In the genomic region with DNA sequence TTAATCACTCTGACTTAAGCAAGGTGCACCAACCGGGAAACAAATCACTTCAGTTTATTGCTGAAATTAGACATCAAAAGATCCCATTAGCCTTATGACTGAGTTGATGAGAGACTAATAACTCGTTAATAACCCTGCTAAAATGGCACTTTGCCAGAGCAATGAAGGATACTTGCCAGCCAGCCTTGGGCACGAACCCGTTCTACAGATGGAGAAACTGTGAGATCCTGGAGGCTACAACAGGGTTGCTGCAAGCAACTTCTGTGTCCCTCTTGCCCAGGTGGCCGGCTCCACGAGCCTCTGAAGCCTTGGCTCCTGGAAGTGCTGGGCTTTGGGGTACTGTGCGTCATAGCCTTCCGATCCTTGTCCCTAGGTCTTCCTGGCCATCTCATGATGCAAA, we compare ENCODE assay signal across 24 mouse cellular contexts. TPM values are rescaled to one million over a fixed set of nuclear protein-coding genes. Genes with fewer than 3 reads are reported as not detected.
DNase-seq lines count a peak whose midpoint lies in the region; TF ChIP-seq lines count a peak whose summit lies in the region.
"Had no signal": no experiment of that assay in that cellular context is flagged by ENCODE, and none has a peak within 500 bp of the region (broad histone marks: within the 10 kb centered on the region; RNA-seq: fewer than 3 reads in every experiment).

No protein-coding gene starts in this region.

- WGBS in cerebellum, adult 2 months = 16% methylated on average over 8 of the region's 8 CpGs

- no peaks in the 10 kb centered on the region for H3K27me3 ChIP-seq in cerebellum, adult 2 months (ENCODE audit: control insufficient read depth, insufficient read depth, low read length)
- H3K27me3 ChIP-seq: embryonic facial prominence, embryonic 15.5 days; hindbrain, embryonic 12.5 days had no signal

- no peaks in the 10 kb centered on the region; the same call in none of the 2 replicates for H3K4me1 ChIP-seq in cerebellum, adult 2 months (ENCODE audit: control insufficient read depth, insufficient read depth, low read length)
- H3K4me1 ChIP-seq: forebrain, embryonic 10.5 days; heart, embryonic 10.5 days; hindbrain, embryonic 12.5 days had no signal

- H3K4me3 ChIP-seq in cerebellum, adult 2 months (replicated peaks; ENCODE audit: insufficient read depth, low read depth, low read length) = no peak overlapping the region
- H3K4me3 ChIP-seq: embryonic facial prominence, embryonic 15.5 days; erythroblast, embryonic 14.5 days; forebrain, embryonic 10.5 days; heart, embryonic 10.5 days; hindbrain, embryonic 12.5 days had no signal

- TF ChIP-seq CTCF in cerebellum, adult 2 months (IDR thresholded peaks at IDR 0.05; ENCODE audit: borderline replicate concordance, insufficient read depth, low read depth, low read length) = no peak

- DNase-seq in cerebellum, adult 11 months = peak; percentile 26
- DNase-seq in cerebellum, adult 2 months = peak; percentile 62 to 73
- DNase-seq in cerebellum, postnatal 10 days = peak; percentile 50 to 55
- DNase-seq in adrenal gland, adult 18-20 months (ENCODE audit: low spot score in 2 of 2) = no peak
- no peak for DNase-seq in heart, adult 11 months
- DNase-seq in urinary bladder, adult 18-20 months (ENCODE audit: low spot score in 2 of 2) = no peak
- DNase-seq in embryo, embryonic 11 days = no peak
- DNase-seq: adrenal gland, postnatal 10 days; gastrocnemius, postnatal 36 days; heart, adult 18-20 months; heart, postnatal 10 days; heart, postnatal 4 days; kidney, adult 11 months; kidney, adult 9 months had no signal

- H3K27ac ChIP-seq in cerebellum, adult 2 months (ENCODE audit: insufficient read depth, low read length) = no peak overlapping the region
- H3K27ac ChIP-seq: embryonic facial prominence, embryonic 15.5 days; forebrain, embryonic 10.5 days; heart, embryonic 10.5 days; hindbrain, embryonic 12.5 days had no signal

- TF ChIP-seq POLR2A in cerebellum, adult 2 months (IDR thresholded peaks at IDR 0.05; ENCODE audit: borderline replicate concordance, insufficient read depth, low read length) = no peak

RNA-seq across cellular contexts. Expression of a gene that starts 47.0 kb away (rescaled TPM):
- not detected in 2 replicates for polyA plus RNA-seq in cerebellum, adult 2 months (2012; rRNA removed)
- not detected for total RNA-seq in adrenal gland, adult 18-20 months (2021)
- total RNA-seq: adrenal gland, postnatal 10 days; adrenal gland, postnatal 4 days; gastrocnemius, adult 8-10 months; gastrocnemius, postnatal 36 days; heart, adult 18-20 months; heart, postnatal 10 days; heart, postnatal 4 days had no signal
- polyA plus RNA-seq: erythroblast, embryonic 14.5 days; G1E; heart, embryonic 14.5 days; intestine, embryonic 14.5 days had no signal

Comparison
In these comparisons a context has a peak if more than half of its experiments do, and no peak if none do; other contexts are left out.
1. DNase-seq: peak in cerebellum, adult 11 months (single experiment), cerebellum, adult 2 months (2 of 2) and cerebellum, postnatal 10 days (2 of 2); none in adrenal gland, adult 18-20 months (0 of 2), heart, adult 11 months (single experiment), urinary bladder, adult 18-20 months (0 of 2) and embryo, embryonic 11 days (single experiment).